Mouse (Mus musculus) neural tube, embryonic 11.5 days (tissue): Measurements from ENCODE around the gene Cope. TPM values are rescaled to one million over a fixed set of nuclear protein-coding genes. Genes with fewer than 3 reads are reported as not detected.

Experiments used
- ATAC-seq: fragments of 200-750 bp; cut with Nextera tagmentation; 2 replicates; pipeline ENCODE4 v1.8.0; 2017; ENCODE audit warnings: moderate number of reproducible peaks, mild to moderate bottlenecking, moderate TSS enrichment, moderate library complexity; ENCODE audit not compliant: insufficient read depth, low FRiP score, low TSS enrichment
- DNase-seq: peaks from one replicate; pipeline ENCODE4 v3.0.0-alpha.2; 2015; ENCODE audit warnings: low spot score
- H3K27ac ChIP-seq: fragments of 300-500 bp; sonication (generic); 2 replicates; pipeline ENCODE4 v1.5.1; 2014; ENCODE audit warnings: low read depth, mild to moderate bottlenecking, low read length
- H3K27me3 ChIP-seq: fragments of 300-500 bp; sonication (generic); 2 replicates; pipeline ENCODE4 v1.6.1; 2014; ENCODE audit warnings: mild to moderate bottlenecking, low read length, mixed read lengths; ENCODE audit not compliant: control insufficient read depth, insufficient read depth
- H3K36me3 ChIP-seq: fragments of 300-500 bp; sonication (generic); 2 replicates; pipeline ENCODE4 v1.6.1; 2014; ENCODE audit warnings: mild to moderate bottlenecking, low read length, moderate library complexity, mixed read lengths; ENCODE audit not compliant: control insufficient read depth, insufficient read depth
- H3K4me1 ChIP-seq: fragments of 300-500 bp; sonication (generic); 2 replicates; pipeline ENCODE4 v1.6.1; 2014; ENCODE audit warnings: low read length, mixed read lengths; ENCODE audit not compliant: control insufficient read depth, insufficient read depth
- H3K4me2 ChIP-seq: fragments of 300-500 bp; sonication (generic); 2 replicates; pipeline ENCODE4 v1.6.1; 2014; ENCODE audit warnings: low read depth, mild to moderate bottlenecking, moderate library complexity
- H3K4me3 ChIP-seq: fragments of 300-500 bp; sonication (generic); 2 replicates; pipeline ENCODE4 v1.5.1; 2014; ENCODE audit warnings: low read depth, low read length
- H3K9ac ChIP-seq: fragments of 300-500 bp; sonication (generic); 2 replicates; pipeline ENCODE4 v1.6.1; 2014; ENCODE audit warnings: mild to moderate bottlenecking, low read length
- H3K9me3 ChIP-seq: fragments of 300-500 bp; sonication (generic); 2 replicates; pipeline ENCODE4 v1.6.1; 2016; ENCODE audit warnings: low read length; ENCODE audit not compliant: control insufficient read depth
- WGBS: fragments of 180-500 bp; shearing (Covaris S2); extraction: QIAGEN DNeasy Blood & Tissue Kit; methylation state at CpG from one replicate; pipeline ENCODE4 v1.1.7; 2014; 5-methylcytosine and 5-hydroxymethylcytosine counted together
- polyA plus RNA-seq: library from polyadenylated mRNA; unstranded; fragments of >200 nt; fragmentation: Nextera tagmentation; extraction: Ambion mirVana; gene quantifications from 2 replicates; pipeline ENCODE4 v1.2.1, GENCODE M21; 2014

Gene Cope
- polyA plus RNA-seq, 1 experiment from 2014 or later = 272 TPM

GRCm38 (mm10) chr8:70359411-70359810, 57.1 kb downstream of the Cope start:
- Histone ChIP-seq H3K4me3 (no peak overlapping the region), H3K36me3 (no peaks in the 10 kb centered on the region), H3K4me2 (no peak overlapping the region), H3K9ac (no peak overlapping the region), H3K9me3 (no peaks in the 10 kb centered on the region), H3K4me1 (no peaks in the 10 kb centered on the region), H3K27me3 (no peaks in the 10 kb centered on the region), H3K27ac (no peak overlapping the region)
- DNase-seq (no peak), ATAC-seq (no peak)
- WGBS = 42% methylated on average over 3 of the region's 3 CpGs

GRCm38 (mm10) chr8:70360769-70361168, 58.5 kb downstream of the Cope start:
- no peaks in the 10 kb centered on the region for H3K4me1 ChIP-seq
- H3K4me3 ChIP-seq = no peak overlapping the region
- DNase-seq = no peak
- H3K9me3 ChIP-seq = no peaks in the 10 kb centered on the region
- WGBS = 52% methylated on average over 4 of the region's 4 CpGs
- no peak overlapping the region for H3K9ac ChIP-seq
- no peak for ATAC-seq
- H3K27ac ChIP-seq = no peak overlapping the region
- no peaks in the 10 kb centered on the region for H3K36me3 ChIP-seq
- no peaks in the 10 kb centered on the region for H3K27me3 ChIP-seq
- no peak overlapping the region for H3K4me2 ChIP-seq

GRCm38 (mm10) chr8:70361484-70362032, 59.2 kb downstream of the Cope start:
- WGBS = 75% methylated on average over 10 of the region's 10 CpGs
- Histone ChIP-seq H3K27me3 (no peaks in the 10 kb centered on the region), H3K4me1 (no peaks in the 10 kb centered on the region), H3K36me3 (no peaks in the 10 kb centered on the region), H3K9me3 (no peaks in the 10 kb centered on the region), H3K4me2 (no peak overlapping the region), H3K9ac (no peak overlapping the region), H3K27ac (no peak overlapping the region), H3K4me3 (no peak overlapping the region)
- no peak for ATAC-seq
- no peak for DNase-seq

Other genes with a start within 250 kb of the Cope start
- 0.53 and 1.3 TPM in 2 replicates for gene Tm6sf2, start 229.6 kb upstream of the Cope start, polyA plus RNA-seq
- 0.21 and 0.27 TPM in 2 replicates for gene Hapln4, start 219.1 kb upstream of the Cope start, polyA plus RNA-seq
- gene Ncan, start 181.6 kb upstream of the Cope start, polyA plus RNA-seq = 55.8 and 59.7 TPM in 2 replicates
- gene Nr2c2ap, start 171.2 kb upstream of the Cope start, polyA plus RNA-seq = 18.9 and 20.6 TPM in 2 replicates
- gene Rfxank, start 163.4 kb upstream of the Cope start, polyA plus RNA-seq = 13.0 and 13.3 TPM in 2 replicates
- gene Borcs8, start 163.0 kb upstream of the Cope start, polyA plus RNA-seq = 52.1 and 52.2 TPM in 2 replicates
- gene Mef2b, start 162.8 kb upstream of the Cope start, polyA plus RNA-seq = 0.39 and 0.58 TPM in 2 replicates
- gene Tmem161a, start 130.2 kb upstream of the Cope start, polyA plus RNA-seq = 36.4 and 36.8 TPM in 2 replicates
- 2.4 TPM in 2 replicates for gene Slc25a42, start 90.2 kb upstream of the Cope start, polyA plus RNA-seq
- gene Sugp2, start 68.3 kb upstream of the Cope start, polyA plus RNA-seq = 48.3 and 50.6 TPM in 2 replicates
- gene Armc6, start 68.1 kb upstream of the Cope start, polyA plus RNA-seq = 37.9 and 43.2 TPM in 2 replicates
- gene Homer3, start 19.7 kb upstream of the Cope start, polyA plus RNA-seq = 77.7 and 80.4 TPM in 2 replicates
- gene Ddx49, start within 50 bp of the Cope start, polyA plus RNA-seq = 51.4 and 55.2 TPM in 2 replicates
- 6.8 and 6.9 TPM in 2 replicates for gene Cers1, start 13.3 kb downstream of the Cope start, polyA plus RNA-seq
- 0.93 and 1.5 TPM in 2 replicates for gene Gdf1, start 27.3 kb downstream of the Cope start, polyA plus RNA-seq
- gene Upf1, start 50.8 kb downstream of the Cope start, polyA plus RNA-seq = 24.0 and 24.1 TPM in 2 replicates
- 0.16 and 0.32 TPM in 2 replicates for gene Comp, start 71.0 kb downstream of the Cope start, polyA plus RNA-seq
- gene Crtc1, start 137.1 kb downstream of the Cope start, polyA plus RNA-seq = 16.1 and 17.9 TPM in 2 replicates
- gene Klhl26, start 174.4 kb downstream of the Cope start, polyA plus RNA-seq = 14.6 and 17.0 TPM in 2 replicates
- 19.3 and 20.7 TPM in 2 replicates for gene Tmem59l, start 184.8 kb downstream of the Cope start, polyA plus RNA-seq
- 3.4 and 3.7 TPM in 2 replicates for gene Crlf1, start 190.6 kb downstream of the Cope start, polyA plus RNA-seq
- 118 and 132 TPM in 2 replicates for gene Rex1bd, start 204.2 kb downstream of the Cope start, polyA plus RNA-seq
- 809 and 814 TPM in 2 replicates for gene Uba52, start 208.3 kb downstream of the Cope start, polyA plus RNA-seq
- 243 and 252 TPM in 2 replicates for gene Fkbp8, start 225.2 kb downstream of the Cope start, polyA plus RNA-seq
- gene Kxd1, start 225.4 kb downstream of the Cope start, polyA plus RNA-seq = 49.8 and 53.8 TPM in 2 replicates
- gene Ell, start 236.9 kb downstream of the Cope start, polyA plus RNA-seq = 18.8 and 22.2 TPM in 2 replicates